Mouse (Mus musculus): ENCODE data around the gene Blm.
A peak's percentile ranks its signal among the peaks of the same experiment; 100 is the strongest.

The Blm gene

GRCm38 (mm10) chr7:80439789-80440488, 95.0 kb downstream of the Blm start:
- peak in 1 of 2 experiments; percentile 10 for DNase-seq (ENCODE audit: low spot score in 2 of 2)

- no peak for DNase-seq (ENCODE audit: low spot score in 2 of 2)
Observed at GRCm38 (mm10) chr7:80439032-80439760, 95.7 kb downstream of the Blm start.

GRCm38 (mm10) chr7:80436571-80436970, 98.3 kb downstream of the Blm start:
- no peak for DNase-seq (ENCODE audit: low spot score in 2 of 2)

- DNase-seq (ENCODE audit: low spot score in 2 of 2) = no peak
Observed at GRCm38 (mm10) chr7:80435594-80435993, 99.3 kb downstream of the Blm start.

GRCm38 (mm10) chr7:80429661-80430060, 105.3 kb downstream of the Blm start:
- no peak for DNase-seq (ENCODE audit: low spot score in 2 of 2)

- no peak for DNase-seq (ENCODE audit: low spot score in 2 of 2)
Observed at GRCm38 (mm10) chr7:80427730-80428129, 107.2 kb downstream of the Blm start.

GRCm38 (mm10) chr7:80426363-80426762, 108.6 kb downstream of the Blm start:
- no peak for DNase-seq (ENCODE audit: low spot score in 2 of 2)

- DNase-seq (ENCODE audit: low spot score in 2 of 2) = no peak
Observed at GRCm38 (mm10) chr7:80424722-80425121, 110.2 kb downstream of the Blm start.

- no peak for DNase-seq (ENCODE audit: low spot score in 2 of 2)
Observed at GRCm38 (mm10) chr7:80422759-80423480, 112.0 kb downstream of the Blm start.

GRCm38 (mm10) chr7:80421576-80421975, 113.3 kb downstream of the Blm start:
- no peak for DNase-seq (ENCODE audit: low spot score in 2 of 2)

- no peak for DNase-seq (ENCODE audit: low spot score in 2 of 2)
Observed at GRCm38 (mm10) chr7:80420586-80420985, 114.3 kb downstream of the Blm start.

GRCm38 (mm10) chr7:80419278-80419677, 115.6 kb downstream of the Blm start:
- no peak for DNase-seq (ENCODE audit: low spot score in 2 of 2)

- DNase-seq (ENCODE audit: low spot score in 2 of 2) = no peak
Observed at GRCm38 (mm10) chr7:80418036-80418435, 116.9 kb downstream of the Blm start.

- no peak for DNase-seq (ENCODE audit: low spot score in 2 of 2)
Observed at GRCm38 (mm10) chr7:80417601-80418000, 117.3 kb downstream of the Blm start.

GRCm38 (mm10) chr7:80416969-80417368, 118.0 kb downstream of the Blm start:
- no peak for DNase-seq (ENCODE audit: low spot score in 2 of 2)

- DNase-seq (ENCODE audit: low spot score in 2 of 2) = no peak
Observed at GRCm38 (mm10) chr7:80414303-80414855, 120.5 kb downstream of the Blm start.

GRCm38 (mm10) chr7:80413512-80414302, 121.2 kb downstream of the Blm start:
- DNase-seq (ENCODE audit: low spot score in 2 of 2) = no peak

- no peak for DNase-seq (ENCODE audit: low spot score in 2 of 2)
Observed at GRCm38 (mm10) chr7:80412781-80413180, 122.1 kb downstream of the Blm start.

GRCm38 (mm10) chr7:80412279-80412678, 122.6 kb downstream of the Blm start:
- DNase-seq (ENCODE audit: low spot score in 2 of 2) = peak in 1 of 2 experiments; percentile 56

- DNase-seq (ENCODE audit: low spot score in 2 of 2) = no peak
Observed at GRCm38 (mm10) chr7:80410380-80410779, 124.5 kb downstream of the Blm start.

GRCm38 (mm10) chr7:80407712-80408111, 127.2 kb downstream of the Blm start:
- no peak for DNase-seq (ENCODE audit: low spot score in 2 of 2)

Data from frontal cortex, postnatal 25 days (tissue).